Mouse (Mus musculus) heart, embryonic 15.5 days (tissue): ENCODE data around the gene Frk. TPM values are rescaled to one million over a fixed set of nuclear protein-coding genes. Genes with fewer than 3 reads are reported as not detected.

Source experiments
- ATAC-seq: fragments of 200-750 bp; cut with Nextera tagmentation; replicated peaks from 2 replicates; pipeline ENCODE4 v1.8.0; 2017; ENCODE audit warnings: low read depth, moderate TSS enrichment; ENCODE audit not compliant: insufficient number of reproducible peaks, insufficient read depth, low FRiP score
- H3K27ac ChIP-seq: fragments of 300-500 bp; sonication (generic); 2 replicates; pipeline ENCODE4 v1.5.1; 2015; ENCODE audit warnings: mild to moderate bottlenecking, inconsistent platforms
- H3K27me3 ChIP-seq: fragments of 300-500 bp; sonication (generic); 2 replicates; pipeline ENCODE4 v1.6.1; 2015; ENCODE audit warnings: inconsistent platforms
- H3K36me3 ChIP-seq: fragments of 300-500 bp; sonication (generic); 2 replicates; pipeline ENCODE4 v1.6.1; 2015; ENCODE audit warnings: mild to moderate bottlenecking, inconsistent platforms
- H3K4me1 ChIP-seq: fragments of 300-500 bp; sonication (generic); replicated peaks from 2 replicates; pipeline ENCODE4 v1.6.1; 2015; ENCODE audit warnings: inconsistent platforms
- H3K4me2 ChIP-seq: fragments of 300-500 bp; sonication (generic); 2 replicates; pipeline ENCODE4 v1.6.1; 2015; ENCODE audit warnings: inconsistent platforms, mild to moderate bottlenecking, moderate library complexity
- H3K4me3 ChIP-seq: fragments of 300-500 bp; sonication (generic); 2 replicates; pipeline ENCODE4 v1.5.1; 2015; ENCODE audit warnings: mild to moderate bottlenecking, inconsistent platforms
- H3K9ac ChIP-seq: fragments of 300-500 bp; sonication (generic); 2 replicates; pipeline ENCODE4 v1.6.1; 2015; ENCODE audit warnings: mild to moderate bottlenecking, inconsistent platforms
- H3K9me3 ChIP-seq: fragments of 300-500 bp; sonication (generic); replicated peaks from 2 replicates; pipeline ENCODE4 v1.6.1; 2016; ENCODE audit warnings: inconsistent platforms
- WGBS: fragments of 180-500 bp; shearing (Covaris S2); methylation state at CpG from one replicate; pipeline ENCODE4 v1.1.7; 2015; ENCODE audit warnings: mixed read lengths; 5-methylcytosine and 5-hydroxymethylcytosine counted together
- polyA plus RNA-seq: library from polyadenylated mRNA; unstranded; fragments of >200 nt; fragmentation: Nextera tagmentation; extraction: Ambion mirVana; gene quantifications from 2 replicates; pipeline ENCODE4 v1.2.1, GENCODE M21; 2015

Frk gene
- polyA plus RNA-seq, 1 experiment from 2014 or later = 3.6 TPM

DNA sequence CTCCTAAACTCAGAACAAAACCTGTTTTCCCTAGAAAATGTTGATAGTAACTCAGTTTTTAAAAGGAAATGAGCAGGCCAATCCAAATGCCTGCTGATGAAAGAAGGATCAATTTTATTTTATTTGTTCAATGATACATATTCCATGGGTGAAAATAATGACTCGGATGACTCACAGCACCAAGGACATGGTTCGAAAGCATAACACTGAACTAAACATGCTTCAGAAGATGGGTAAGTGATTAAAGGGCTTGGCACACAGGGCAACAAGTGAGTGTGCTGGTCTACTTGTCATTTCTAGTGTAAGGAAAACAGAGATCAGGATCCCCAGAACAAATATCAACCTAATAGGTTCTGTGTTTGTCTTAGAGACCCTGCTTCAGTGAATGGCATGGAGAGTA is 26.1 kb downstream of the Frk start:
- WGBS = 84% methylated on average over 2 of the region's 2 CpGs
- Histone ChIP-seq H3K27me3 (no peaks in the 10 kb centered on the region), H3K4me2 (no peak overlapping the region), H3K9me3 (no peaks in the 10 kb centered on the region), H3K4me3 (no peak overlapping the region), H3K36me3 (no peaks in the 10 kb centered on the region), H3K27ac (no peak overlapping the region), H3K9ac (no peak overlapping the region), H3K4me1 (peaks cover 8% of the 10 kb centered on the region; the same call in 1 of the 2 replicates)
- ATAC-seq = no peak

DNA sequence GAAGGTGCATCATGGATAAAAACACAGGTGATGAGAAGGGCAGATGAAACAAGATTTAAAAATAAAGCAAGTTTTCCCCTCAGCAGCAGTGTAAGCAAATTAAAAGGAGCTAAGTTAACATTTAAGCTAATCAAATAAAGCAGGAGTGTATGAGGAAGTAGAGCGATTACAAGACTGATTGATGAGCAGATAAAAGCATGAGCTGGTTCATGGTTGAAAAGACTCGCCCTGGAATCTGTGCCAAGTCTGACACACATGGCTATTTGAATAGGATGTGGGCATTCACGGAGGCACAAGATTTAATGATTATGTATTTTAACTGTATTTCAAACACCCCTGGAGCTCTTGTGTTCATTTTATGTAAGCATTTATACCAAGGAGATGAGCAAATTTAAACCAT is 28.0 kb downstream of the Frk start:
- no peaks in the 10 kb centered on the region for H3K36me3 ChIP-seq
- WGBS = 75% methylated on average over 3 of the region's 3 CpGs
- no peak for ATAC-seq
- H3K27ac ChIP-seq = no peak overlapping the region
- no peaks in the 10 kb centered on the region for H3K9me3 ChIP-seq
- H3K4me2 ChIP-seq = no peak overlapping the region
- no peak overlapping the region for H3K9ac ChIP-seq
- H3K27me3 ChIP-seq = no peaks in the 10 kb centered on the region
- H3K4me1 ChIP-seq = peaks cover 8% of the 10 kb centered on the region; the same call in 1 of the 2 replicates
- H3K4me3 ChIP-seq = no peak overlapping the region

GRCm38 (mm10) chr10:34512551-34512950 is 29.4 kb downstream of the Frk start:
- Histone ChIP-seq H3K9me3 (no peaks in the 10 kb centered on the region), H3K4me2 (peak overlapping the region; percentile 31), H3K27ac (peak overlapping the region; percentile 50), H3K27me3 (no peaks in the 10 kb centered on the region), H3K4me1 (peaks cover 8% of the 10 kb centered on the region; the same call in 1 of the 2 replicates), H3K36me3 (no peaks in the 10 kb centered on the region), H3K4me3 (no peak overlapping the region), H3K9ac (no peak overlapping the region)
- 19% methylated on average over 4 of the region's 4 CpGs for WGBS
- ATAC-seq = no peak

GRCm38 (mm10) chr10:34525598-34525997 is 42.4 kb downstream of the Frk start:
- H3K9ac ChIP-seq = no peak overlapping the region
- no peak overlapping the region for H3K4me3 ChIP-seq
- WGBS = 68% methylated on average over 1 of the region's 1 CpGs
- no peaks in the 10 kb centered on the region for H3K36me3 ChIP-seq
- no peak overlapping the region for H3K27ac ChIP-seq
- H3K9me3 ChIP-seq = no peaks in the 10 kb centered on the region
- no peak for ATAC-seq
- no peaks in the 10 kb centered on the region for H3K4me1 ChIP-seq
- no peaks in the 10 kb centered on the region for H3K27me3 ChIP-seq
- no peak overlapping the region for H3K4me2 ChIP-seq

DNA sequence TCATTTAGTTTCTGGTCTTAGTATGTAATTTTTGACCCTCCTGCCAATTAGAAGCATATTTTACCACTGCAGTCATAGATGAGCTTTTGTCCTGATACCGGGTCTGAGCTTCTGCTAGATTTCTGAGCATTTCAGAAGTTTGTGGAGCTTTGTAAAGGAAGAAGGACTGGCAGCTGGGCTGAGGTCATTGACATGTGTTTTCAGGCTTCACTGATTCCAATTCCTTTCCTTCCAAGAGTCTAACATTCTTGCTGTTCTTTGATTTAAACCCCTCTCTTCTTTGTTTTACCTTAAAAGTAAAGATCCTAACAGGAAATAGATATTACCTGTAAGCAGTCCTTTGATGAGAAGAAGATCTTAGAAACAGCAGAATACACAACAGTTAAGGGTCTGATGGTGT is 48.6 kb downstream of the Frk start:
- Histone ChIP-seq H3K4me2 (no peak overlapping the region), H3K4me1 (no peaks in the 10 kb centered on the region), H3K36me3 (no peaks in the 10 kb centered on the region), H3K9me3 (no peaks in the 10 kb centered on the region), H3K4me3 (no peak overlapping the region), H3K27ac (no peak overlapping the region), H3K9ac (no peak overlapping the region), H3K27me3 (no peaks in the 10 kb centered on the region)
- no peak for ATAC-seq
- WGBS = 65% methylated on average over 1 of the region's 1 CpGs

GRCm38 (mm10) chr10:34532507-34532906 is 49.3 kb downstream of the Frk start:
- WGBS = 82% methylated on average over 1 of the region's 1 CpGs
- H3K9ac ChIP-seq = no peak overlapping the region
- H3K27me3 ChIP-seq = no peaks in the 10 kb centered on the region
- H3K4me1 ChIP-seq = no peaks in the 10 kb centered on the region
- H3K36me3 ChIP-seq = no peaks in the 10 kb centered on the region
- H3K4me2 ChIP-seq = no peak overlapping the region
- no peak for ATAC-seq
- H3K4me3 ChIP-seq = no peak overlapping the region
- H3K27ac ChIP-seq = no peak overlapping the region
- no peaks in the 10 kb centered on the region for H3K9me3 ChIP-seq

- H3K4me1 ChIP-seq = no peaks in the 10 kb centered on the region
- no peak overlapping the region for H3K27ac ChIP-seq
- no peak overlapping the region for H3K4me3 ChIP-seq
- H3K27me3 ChIP-seq = no peaks in the 10 kb centered on the region
- H3K9me3 ChIP-seq = no peaks in the 10 kb centered on the region
- 79% methylated on average over 2 of the region's 2 CpGs for WGBS
- ATAC-seq = no peak
- H3K9ac ChIP-seq = no peak overlapping the region
- H3K4me2 ChIP-seq = no peak overlapping the region
- no peaks in the 10 kb centered on the region for H3K36me3 ChIP-seq
Observed at GRCm38 (mm10) chr10:34540687-34541086, 57.5 kb downstream of the Frk start.

DNA sequence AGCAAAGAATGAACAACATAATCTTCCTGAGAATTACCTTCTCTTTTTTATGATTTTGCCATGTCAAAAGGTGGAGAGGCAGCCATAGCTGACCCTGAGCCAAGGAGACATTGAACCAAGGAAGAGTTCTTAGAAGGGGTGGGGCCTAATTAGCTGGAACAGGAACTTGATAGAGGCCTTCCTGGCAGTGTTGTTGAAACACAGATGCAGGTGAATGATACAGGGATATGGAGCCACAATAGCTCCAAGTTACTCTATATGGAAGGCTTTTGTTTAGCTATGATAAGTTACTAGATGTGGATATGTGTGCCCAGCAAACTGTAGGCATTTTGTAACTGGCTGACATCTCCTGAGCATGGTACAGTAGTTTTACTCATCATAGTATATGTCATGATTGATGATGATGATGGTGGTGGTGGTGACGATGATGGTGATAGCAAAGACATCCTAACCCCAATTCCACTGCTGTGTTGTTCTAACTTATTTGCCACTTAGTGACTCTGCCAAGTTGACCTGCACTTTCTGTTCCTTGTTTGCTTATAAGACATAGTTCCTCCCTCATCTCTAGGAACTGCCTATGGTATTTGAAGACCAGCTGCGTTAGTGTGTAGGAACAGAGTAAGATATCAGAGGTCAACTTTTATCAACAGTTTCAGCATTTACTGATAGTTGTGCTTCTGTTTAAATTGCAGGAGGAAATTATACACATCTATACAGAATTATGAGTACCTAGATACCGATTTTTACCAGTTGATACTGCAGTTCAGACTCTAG is 58.7 kb downstream of the Frk start:
- Histone ChIP-seq H3K27me3 (no peaks in the 10 kb centered on the region), H3K9me3 (no peaks in the 10 kb centered on the region), H3K36me3 (no peaks in the 10 kb centered on the region), H3K4me1 (no peaks in the 10 kb centered on the region), H3K27ac (no peak overlapping the region), H3K4me2 (no peak overlapping the region), H3K4me3 (no peak overlapping the region), H3K9ac (no peak overlapping the region)
- no peak for ATAC-seq
- 78% methylated on average over 3 of the region's 3 CpGs for WGBS

DNA sequence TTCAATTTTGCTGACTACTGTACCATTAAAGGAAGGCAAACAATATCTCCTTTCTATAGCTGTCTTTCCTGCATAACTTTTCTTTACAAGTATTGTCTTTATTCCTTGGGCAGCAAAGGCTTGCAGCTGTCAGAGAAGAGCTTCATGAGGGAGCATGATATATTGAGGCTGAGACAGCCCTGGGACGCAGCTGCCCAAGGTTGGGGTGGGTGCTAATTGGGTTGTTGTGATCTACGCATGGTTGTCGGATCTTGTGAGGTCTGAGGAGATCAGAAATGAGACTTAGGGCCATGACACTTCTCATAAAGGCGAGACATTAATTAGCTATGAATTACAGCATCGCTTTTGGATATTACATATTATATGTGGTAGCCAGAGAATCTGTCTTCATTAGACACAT is 67.4 kb downstream of the Frk start:
- ATAC-seq = no peak
- 81% methylated on average over 5 of the region's 5 CpGs for WGBS
- Histone ChIP-seq H3K27me3 (no peaks in the 10 kb centered on the region), H3K27ac (no peak overlapping the region), H3K9ac (no peak overlapping the region), H3K4me1 (no peaks in the 10 kb centered on the region), H3K36me3 (no peaks in the 10 kb centered on the region), H3K4me3 (no peak overlapping the region), H3K9me3 (no peaks in the 10 kb centered on the region), H3K4me2 (no peak overlapping the region)

DNA sequence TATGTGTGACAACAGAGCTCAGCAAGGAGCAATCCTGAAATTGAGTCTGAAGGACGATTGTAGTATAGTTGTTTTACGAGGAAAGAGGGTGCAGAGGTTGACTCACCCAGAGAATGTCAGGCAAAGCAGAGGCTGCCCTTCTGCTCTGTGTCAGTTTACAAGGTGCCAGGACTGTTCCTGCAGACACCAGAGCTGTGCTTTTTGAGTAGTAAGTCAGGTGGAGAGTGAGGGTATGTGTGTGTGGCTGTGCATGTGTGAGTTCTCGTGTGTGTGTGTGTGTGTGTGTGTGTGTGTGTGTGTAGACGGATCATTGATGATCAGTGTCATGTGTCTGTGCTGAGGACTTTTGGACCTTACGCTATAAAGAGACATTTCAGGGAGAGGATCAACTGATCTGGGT is 68.4 kb downstream of the Frk start:
- H3K9me3 ChIP-seq = no peaks in the 10 kb centered on the region
- no peaks in the 10 kb centered on the region for H3K27me3 ChIP-seq
- H3K9ac ChIP-seq = no peak overlapping the region
- no peak overlapping the region for H3K27ac ChIP-seq
- H3K4me2 ChIP-seq = no peak overlapping the region
- WGBS = 70% methylated on average over 5 of the region's 5 CpGs
- no peaks in the 10 kb centered on the region for H3K4me1 ChIP-seq
- H3K4me3 ChIP-seq = no peak overlapping the region
- ATAC-seq = no peak
- H3K36me3 ChIP-seq = no peaks in the 10 kb centered on the region

- WGBS = 95% methylated on average over 1 of the region's 1 CpGs
- H3K9me3 ChIP-seq = no peaks in the 10 kb centered on the region
- H3K27me3 ChIP-seq = no peaks in the 10 kb centered on the region
- no peak overlapping the region for H3K9ac ChIP-seq
- no peak for ATAC-seq
- no peak overlapping the region for H3K4me2 ChIP-seq
- H3K4me3 ChIP-seq = no peak overlapping the region
- no peak overlapping the region for H3K27ac ChIP-seq
- H3K4me1 ChIP-seq = no peaks in the 10 kb centered on the region
- H3K36me3 ChIP-seq = no peaks in the 10 kb centered on the region
Observed at GRCm38 (mm10) chr10:34563518-34564176, 80.4 kb downstream of the Frk start.

DNA sequence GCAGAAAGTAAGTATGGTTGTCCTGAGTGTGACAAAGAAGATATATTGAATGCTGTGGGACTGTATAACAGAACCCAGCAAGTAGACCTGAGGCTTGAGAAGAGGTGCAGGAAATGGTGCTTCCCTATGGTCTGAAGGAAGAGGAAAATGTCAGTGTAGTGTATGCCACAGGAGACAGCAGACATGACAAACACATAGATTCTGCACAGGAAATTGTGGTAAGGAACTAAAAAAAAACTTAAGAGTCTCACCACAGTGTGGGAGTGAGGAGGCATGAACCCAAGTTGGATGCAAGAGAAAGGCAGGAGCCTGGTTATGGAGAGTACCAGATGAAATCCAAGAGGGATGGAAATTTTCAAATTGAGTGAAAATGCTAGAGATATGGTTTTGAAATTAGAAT is 132.3 kb downstream of the Frk start:
- no peak for ATAC-seq
- Histone ChIP-seq H3K9me3 (no peaks in the 10 kb centered on the region), H3K4me1 (no peaks in the 10 kb centered on the region), H3K9ac (no peak overlapping the region), H3K4me2 (no peak overlapping the region), H3K27ac (no peak overlapping the region), H3K4me3 (no peak overlapping the region), H3K27me3 (no peaks in the 10 kb centered on the region), H3K36me3 (no peaks in the 10 kb centered on the region)
